Mouse (Mus musculus) cerebellum, adult 11 months (tissue): ENCODE results near the gene Eloa.
A peak's percentile ranks its signal among the peaks of the same experiment; 100 is the strongest.

Source experiments
- DNase-seq: peaks from one replicate; pipeline ENCODE4 v3.0.0; 2022

Eloa gene

DNA sequence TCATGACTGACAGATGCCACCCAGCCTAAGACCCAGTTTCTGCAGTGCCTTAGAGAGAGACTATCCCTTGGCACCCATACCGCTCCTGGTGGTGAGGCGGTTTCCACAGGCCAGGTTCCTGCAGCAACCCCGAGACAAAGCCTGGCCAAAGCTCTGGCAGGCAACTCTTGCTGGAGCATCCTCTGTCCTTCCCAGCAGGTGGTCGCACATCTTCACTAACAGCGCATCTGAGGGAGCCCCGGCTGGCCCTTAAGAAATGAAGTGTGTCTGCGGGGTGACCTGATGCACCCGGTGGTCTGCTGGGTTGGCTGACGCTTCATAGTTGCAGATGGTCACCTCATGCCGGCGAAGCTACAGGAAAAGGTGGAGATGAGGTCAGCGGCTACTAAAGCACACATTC is 45.4 kb downstream of the Eloa start:
- no peak for DNase-seq

DNA sequence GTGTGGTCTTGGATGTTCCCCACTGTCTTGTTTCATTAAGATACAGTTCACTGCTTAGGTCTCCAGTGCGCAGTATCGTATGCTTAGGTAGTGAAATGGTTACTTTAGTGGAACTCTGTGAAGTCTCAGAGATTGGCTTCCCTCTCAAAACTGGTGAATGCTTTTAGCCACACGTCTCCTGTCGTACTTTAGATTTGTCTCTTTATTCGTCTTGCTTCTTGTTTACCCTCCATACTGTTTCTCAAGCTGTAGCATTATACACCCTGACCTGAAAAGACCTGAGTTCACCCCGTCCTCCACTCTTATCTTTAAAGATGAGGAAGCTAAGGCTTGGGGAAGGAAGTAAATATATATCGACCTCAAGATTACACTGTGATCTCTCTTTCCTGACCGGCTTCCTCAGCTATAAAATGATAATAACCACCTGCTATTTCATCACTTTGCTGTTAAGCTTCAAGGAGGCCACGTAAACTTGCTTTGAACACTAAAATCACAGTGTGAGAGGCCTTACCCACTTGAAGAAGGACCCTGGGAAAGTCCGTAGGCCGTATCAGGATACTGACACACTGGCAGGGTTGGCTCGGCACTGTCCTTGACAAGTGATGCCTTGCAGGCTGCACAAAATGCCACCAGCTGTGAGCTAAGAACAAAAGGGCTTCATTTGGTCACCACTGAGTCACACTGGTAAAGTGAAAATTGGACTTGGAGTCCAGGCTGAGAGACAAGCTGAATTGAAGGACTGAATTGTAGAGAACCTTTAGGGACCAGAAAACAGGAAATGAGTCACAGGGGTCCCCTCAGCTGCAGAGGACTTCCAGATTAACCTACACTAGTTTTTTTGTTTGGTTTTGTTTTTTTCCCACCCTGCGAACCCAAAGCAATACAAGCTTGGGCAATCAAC is 48.4 kb downstream of the Eloa start:
- DNase-seq = no peak

DNA sequence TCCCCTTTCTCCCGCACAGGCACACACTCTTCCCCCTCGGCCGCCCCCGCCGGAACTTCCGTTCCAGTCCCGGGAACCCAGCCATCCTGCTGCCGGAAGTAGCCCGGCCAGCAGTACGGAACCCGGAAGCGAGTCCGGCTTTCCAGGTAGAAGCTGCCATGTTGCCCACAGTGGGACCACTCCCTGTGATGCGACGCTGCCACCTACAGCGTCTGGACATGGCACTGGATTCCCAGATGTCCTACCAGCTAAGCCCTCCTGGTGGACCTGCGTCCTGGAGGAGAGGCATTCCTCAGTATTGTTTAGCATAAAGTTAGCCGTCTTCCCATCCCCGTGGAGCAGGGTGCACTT is 49.0 kb downstream of the Eloa start, which contains the start of gene Lypla2:
Lypla2 (minus strand) TSS at position 71 of the 351 bp plus-strand sequence.
- DNase-seq = peak; percentile 84

DNA sequence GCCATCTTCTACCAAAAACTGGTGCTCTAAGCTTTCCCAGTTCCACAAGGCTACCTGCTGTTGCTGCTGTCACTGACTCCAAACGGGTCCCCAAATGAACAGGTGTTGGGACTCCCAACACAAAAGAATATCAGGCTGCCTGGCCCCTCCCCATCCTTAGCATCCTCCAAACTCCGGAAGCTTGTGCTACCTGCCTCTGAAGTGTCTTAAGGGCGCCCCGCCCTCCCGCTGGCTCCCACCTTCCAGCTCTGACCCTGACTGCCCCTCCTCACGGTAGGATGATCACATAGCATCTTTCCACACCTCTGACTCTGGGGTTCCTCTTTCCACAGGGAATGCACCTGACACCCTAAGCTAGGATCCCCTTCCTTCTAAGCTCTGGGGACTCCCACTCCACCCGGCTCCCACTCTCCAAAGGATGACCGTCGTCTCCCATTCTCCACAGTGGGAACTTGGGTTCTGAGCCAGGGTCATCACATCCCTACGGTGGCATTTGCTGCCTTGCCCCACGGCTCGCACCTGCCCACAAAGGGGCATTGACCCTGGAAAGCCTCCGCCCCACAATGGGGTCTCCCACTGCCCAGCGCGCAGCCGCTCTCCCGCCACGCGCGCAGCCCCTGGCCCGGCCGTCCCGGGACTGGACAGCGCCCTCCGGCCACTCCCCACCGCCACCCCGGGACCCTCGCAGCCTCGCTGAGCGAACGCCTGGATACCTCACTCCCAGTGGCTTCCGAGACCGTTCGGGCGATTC is 49.6 kb downstream of the Eloa start:
- DNase-seq = no peak

DNA sequence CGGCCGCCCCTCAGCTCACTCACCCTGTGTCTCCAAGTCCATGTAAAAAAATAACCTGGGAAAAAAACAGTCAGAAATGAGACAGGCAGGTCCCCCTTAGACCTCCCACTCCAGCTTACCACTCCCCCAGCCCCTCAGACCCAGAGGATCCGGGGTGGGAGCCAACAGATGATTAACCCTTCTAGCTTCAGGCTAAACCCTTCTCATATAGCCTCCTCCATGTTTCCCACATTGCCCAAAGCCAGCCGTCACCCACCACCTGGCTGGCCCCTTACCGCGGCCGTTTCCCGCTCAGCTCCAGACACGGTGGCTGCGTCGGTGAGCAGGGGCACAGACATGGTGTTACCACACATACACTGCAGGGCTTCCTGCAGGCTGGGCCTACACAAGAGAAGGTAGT is 51.0 kb downstream of the Eloa start:
- DNase-seq = no peak

DNA sequence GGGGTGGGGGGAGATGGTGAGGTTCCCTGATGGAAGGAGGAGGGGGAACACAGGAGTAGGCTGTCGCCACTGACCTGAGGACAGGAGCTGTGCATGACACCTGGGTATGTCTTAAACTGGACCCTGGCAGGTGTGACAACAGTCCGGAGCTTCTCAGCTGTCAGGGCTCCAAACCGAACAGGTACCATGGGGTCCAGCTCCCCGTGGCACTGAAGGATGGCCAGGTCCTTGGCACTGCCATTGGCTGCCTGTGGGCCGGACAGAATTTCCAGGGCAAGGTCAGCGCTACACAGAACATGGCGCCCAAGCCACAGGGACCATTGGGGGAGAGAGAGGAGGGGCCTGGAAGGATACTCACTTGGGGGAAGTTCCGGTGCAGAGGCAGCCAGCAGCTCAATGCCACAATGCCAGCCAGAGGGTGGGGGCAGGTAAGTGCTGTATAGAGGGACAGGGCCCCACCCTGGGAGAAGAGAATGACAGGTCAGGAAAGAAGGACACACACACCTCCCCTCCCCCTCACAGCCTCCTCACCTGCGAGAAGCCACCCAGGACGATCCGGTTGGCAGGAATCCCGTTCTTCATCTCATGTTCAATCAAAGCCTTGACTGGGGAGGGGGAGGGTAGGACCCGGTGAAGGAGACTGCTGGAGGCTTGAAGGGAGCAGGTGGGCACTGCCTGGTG is 52.4 kb downstream of the Eloa start:
- no peak for DNase-seq

DNA sequence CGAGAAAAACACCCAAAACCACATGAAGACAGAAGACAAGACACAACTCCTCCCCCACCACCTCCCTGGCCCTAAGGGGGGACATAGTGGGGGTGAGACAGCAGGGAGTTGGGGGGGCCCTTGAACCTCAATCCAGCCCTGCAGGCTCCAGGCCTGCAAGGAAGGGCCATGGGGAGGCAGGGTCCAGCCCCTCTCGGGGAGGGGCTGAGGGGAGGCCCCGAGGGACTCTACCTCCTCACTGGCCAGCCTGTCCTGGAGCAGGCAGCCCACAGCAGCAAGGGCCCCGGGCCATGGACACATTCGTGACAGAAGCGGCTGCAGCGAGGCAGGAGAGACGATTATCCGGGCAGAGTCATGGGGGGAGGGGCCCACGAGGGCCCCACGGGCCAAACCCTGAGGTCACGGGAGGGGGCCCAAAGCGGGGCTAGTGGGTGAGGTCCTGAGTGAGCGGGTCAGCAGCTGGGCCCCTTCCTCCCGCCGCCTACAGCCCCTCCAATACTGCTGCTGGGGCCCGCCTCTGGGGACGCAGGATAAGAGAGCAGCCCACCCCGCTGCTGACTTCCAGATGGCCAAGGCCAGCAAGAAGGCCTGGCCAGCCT is 53.2 kb downstream of the Eloa start:
- DNase-seq = no peak

DNA sequence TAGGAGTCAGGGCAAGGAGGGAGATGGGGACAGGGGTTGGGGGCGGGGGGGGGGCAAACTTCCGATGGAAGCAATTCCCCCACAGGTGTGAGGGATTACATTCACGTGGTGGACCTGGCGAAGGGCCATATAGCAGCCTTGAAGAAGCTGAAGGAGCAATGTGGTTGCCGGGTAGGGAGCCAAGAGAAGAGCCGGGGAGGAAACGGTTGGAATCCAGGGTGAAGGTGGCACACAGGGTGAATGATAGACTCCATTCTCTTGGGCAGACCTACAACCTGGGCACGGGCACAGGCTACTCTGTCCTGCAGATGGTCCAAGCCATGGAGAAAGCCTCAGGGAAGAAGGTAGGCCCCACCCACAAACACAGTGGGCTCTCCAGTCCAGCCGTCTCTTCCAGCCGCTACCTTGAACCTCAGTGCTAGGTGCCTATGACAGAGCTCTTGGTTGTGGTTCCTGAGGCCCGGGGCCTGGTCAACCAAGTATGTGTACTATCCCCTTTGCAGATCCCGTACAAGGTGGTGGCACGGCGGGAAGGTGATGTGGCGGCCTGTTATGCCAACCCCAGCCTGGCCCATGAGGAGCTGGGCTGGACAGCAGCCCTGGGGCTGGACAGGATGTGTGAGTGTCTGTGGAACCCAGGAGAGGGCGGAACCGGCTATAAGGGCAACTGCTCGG is 54.3 kb downstream of the Eloa start:
- no peak for DNase-seq

DNA sequence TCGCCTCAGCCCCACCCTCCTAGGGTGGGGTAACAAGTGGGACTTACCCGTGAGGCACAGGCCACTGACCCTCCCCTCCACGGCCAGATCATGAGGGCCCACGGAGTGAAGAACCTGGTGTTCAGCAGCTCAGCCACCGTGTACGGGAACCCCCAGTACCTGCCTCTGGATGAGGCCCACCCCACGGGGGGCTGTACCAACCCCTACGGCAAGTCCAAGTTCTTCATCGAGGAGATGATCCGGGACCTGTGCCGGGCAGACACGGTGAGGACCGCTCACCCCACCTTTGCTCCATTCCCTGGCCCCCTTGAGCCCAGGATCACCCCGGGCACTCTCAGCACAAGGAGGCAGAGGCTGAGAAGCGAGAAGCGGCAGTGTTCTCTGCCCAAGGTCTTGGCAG is 55.3 kb downstream of the Eloa start:
- DNase-seq = no peak

DNA sequence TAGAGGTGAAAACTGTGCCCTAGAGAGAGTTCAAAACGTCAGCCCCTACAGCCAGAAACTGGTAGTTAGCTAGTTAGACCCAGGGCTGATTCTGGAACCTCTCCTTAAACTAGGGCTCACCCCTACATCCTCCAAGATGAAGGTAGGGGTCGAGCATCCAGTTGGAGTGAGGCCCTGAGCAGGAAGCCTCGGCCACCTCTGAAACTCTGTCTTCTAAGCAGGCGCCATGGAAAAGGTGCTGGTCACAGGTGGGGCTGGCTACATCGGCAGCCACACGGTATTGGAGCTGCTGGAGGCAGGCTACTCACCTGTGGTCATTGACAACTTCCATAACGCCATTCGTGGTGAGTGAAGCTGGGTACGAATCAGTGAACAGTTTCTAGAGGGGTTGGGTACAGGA is 56.5 kb downstream of the Eloa start:
- DNase-seq = no peak

DNA sequence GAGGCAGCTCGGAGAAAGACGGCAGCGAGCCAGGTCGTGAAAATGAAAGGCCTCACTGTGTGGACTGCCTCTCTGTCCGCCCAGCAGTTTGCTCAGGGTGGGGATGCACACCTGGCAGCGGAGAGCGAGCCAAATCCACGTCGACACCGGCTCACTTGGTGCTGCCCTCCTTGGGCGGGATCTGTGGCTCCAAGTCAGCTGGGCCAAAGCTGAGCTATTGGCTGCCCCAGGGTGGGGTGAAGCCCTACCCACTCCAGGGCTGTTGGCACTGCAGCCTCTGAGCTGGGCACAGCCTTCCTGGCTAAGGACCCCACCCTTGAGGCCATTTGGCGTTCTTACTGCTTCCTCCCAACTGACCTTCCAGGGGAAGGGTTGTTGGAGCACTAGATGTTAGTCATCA is 57.1 kb downstream of the Eloa start:
- peak; percentile 65 for DNase-seq

DNA sequence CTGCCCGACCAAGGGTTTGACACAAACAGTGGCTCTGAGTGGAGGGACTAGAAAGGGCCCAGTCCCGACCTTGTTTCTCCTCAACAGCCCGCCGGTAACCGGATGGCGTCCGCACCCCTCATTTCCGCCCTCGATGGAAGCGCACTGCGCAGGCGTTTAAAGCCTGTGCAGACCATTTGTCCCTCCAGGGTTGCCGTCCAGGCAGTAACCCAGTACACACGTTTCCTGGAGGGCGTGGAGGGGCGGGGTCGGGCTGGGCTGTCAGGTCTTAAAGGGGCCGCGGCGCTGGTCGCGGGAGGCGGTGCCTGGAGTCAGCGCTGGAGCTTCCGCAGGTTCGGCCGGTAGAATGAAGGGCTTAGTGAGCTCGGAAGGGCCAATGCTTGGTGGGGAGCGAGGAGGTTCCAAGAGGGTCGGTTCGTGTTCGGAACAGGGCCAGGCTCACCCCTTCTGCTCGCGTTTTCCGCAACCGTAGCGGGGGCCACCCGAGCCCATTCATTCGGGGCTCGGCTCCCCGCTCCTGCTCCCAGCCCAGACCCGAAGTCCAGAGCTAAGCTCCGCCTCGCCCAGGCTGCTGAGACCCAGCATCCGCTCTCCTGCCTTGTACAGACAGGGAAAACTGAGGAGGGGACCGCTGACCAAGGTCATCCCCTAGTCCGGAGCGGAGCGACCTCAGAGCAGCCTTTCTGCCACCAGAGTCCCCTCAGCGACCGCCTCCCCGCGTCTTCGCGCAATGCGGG is 57.9 kb downstream of the Eloa start, which contains the start of gene Gale:
Gale (plus strand) TSS at position 271 of the 737 bp plus-strand sequence.
- DNase-seq = peak; percentile 92

DNA sequence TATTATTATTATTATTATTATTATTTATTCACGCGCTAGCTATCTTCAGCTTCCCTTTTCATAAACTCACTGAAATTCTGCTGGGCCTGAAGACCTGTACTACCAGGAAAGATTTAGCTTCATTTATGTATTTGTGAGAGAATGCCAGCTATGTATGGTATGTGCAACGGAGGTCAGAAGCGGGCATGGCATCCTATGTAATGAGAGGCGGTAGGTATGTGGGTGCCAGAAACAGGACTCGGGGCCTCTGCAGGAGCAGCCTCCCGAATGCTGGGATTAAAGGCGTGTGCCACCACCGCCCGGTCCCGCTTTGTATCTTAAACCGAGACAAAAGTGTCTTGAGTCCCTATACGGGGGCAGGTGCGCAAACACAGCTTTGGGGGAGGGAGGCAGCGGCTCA is 58.6 kb downstream of the Eloa start:
- DNase-seq = no peak

DNA sequence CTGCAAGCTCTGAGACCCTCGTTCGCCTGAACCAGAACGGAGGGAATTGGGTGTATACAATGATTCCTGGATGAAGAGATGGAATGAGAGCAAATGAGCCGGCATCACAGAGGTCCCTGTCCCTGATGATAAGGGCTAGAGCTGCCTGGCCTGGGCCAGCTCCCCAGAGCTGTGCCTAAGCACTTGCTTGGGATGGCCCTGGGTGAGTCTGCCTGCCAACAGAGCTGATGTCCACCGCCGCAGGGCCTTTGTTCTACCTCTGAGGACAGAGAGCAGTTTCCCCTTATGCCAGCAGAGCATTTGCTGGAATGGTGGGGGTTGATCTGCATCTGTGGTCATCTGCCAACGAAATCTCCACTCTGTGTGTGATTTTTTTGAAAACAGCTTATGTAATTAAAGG is 59.4 kb downstream of the Eloa start:
- DNase-seq = no peak

DNA sequence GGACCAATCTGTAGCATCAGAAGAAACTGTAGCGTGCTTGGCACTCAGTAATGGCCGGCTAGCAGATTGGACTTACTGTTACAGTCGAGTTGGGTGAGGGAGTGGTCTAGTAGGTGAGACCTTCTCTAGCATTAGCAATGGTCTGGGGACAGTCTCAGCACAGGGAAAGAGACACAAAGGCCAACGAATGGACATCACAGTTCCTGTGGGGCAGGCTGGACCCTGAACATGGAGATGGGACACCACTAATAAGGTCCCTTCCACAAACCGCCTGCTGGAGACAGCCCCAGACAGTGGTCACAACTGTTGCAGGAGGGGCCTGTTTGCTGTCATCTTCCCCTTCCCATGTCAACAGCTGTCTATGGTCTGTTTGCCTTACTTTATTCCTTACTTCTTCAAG is 59.9 kb downstream of the Eloa start:
- no peak for DNase-seq

DNA sequence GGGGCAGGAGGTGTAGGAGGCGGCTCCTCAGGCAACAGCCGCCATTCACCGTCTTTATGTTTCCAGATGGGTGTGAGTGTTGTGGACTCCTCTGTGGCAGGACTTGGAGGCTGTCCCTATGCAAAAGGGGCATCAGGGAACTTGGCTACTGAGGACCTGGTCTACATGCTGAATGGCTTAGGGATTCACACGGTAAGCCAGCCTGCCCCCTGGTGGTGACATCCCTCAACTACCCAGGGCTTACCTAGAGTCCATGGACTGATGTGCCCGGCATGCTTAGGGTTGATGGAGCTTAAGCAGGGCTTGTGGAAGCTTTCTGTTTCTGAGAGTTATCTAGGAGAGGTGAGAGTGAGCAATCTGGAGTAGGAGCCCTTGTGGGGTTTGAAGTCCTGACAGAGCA is 60.8 kb downstream of the Eloa start:
- DNase-seq = peak; percentile 74

DNA sequence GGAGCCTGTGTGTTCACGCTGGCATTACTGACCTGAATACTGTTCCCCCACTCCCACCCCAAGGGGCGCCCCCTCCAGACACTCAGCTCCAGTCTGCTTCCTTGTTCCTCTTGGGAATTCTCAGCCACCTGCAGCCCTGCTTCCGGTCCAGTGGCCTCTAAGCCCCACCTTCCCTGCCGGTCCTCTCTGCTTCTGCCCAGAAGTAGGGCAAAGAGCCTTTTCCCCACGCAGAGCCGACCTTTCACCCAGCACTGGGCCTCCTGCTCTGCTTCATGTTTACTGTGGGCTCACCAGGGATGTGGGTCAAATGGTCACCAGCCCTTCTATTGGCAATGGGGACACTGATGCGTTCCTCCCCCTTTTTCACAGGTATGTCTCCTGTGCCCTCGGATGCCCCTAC is 63.2 kb downstream of the Eloa start:
- no peak for DNase-seq

DNA sequence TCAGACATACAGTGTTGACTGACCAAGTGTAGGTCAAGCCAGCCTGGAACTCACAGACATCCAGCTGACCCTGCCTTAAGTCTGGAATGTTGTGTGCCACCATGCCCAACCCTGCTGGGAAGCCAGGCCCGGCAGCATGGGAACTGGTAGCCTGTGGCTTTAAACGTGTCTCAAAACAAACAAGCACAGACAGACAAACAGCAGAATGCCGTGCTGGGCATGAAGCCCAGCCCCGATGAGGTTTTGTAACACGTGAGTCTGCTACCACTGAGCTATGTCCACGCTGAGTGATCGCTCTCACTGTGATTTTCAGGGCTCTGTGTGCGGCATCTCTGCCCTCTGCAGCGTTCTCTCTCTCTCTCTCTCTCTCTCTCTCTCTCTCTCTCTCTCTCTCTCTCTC is 65.7 kb downstream of the Eloa start:
- no peak for DNase-seq

DNA sequence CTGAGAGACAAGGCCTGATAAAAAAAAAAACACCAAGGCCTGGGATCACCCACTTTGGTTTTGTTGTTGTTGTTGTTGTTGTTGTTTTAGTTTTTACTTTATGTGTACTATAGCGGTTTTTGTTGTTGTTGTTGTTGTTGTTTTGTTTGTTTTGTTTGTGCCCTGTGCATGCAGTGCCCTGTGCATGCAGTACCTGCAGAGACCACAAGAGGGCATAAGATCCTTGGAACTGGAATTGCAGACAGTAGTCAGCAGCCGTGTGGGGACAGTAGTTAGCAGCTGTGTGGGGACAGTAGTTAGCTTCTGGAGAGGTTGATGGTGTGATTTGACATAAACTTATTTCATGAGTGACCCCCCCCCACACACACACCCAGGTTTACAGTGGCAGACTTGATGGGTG is 67.3 kb downstream of the Eloa start:
- peak; percentile 70 for DNase-seq
